In the genomic region with DNA sequence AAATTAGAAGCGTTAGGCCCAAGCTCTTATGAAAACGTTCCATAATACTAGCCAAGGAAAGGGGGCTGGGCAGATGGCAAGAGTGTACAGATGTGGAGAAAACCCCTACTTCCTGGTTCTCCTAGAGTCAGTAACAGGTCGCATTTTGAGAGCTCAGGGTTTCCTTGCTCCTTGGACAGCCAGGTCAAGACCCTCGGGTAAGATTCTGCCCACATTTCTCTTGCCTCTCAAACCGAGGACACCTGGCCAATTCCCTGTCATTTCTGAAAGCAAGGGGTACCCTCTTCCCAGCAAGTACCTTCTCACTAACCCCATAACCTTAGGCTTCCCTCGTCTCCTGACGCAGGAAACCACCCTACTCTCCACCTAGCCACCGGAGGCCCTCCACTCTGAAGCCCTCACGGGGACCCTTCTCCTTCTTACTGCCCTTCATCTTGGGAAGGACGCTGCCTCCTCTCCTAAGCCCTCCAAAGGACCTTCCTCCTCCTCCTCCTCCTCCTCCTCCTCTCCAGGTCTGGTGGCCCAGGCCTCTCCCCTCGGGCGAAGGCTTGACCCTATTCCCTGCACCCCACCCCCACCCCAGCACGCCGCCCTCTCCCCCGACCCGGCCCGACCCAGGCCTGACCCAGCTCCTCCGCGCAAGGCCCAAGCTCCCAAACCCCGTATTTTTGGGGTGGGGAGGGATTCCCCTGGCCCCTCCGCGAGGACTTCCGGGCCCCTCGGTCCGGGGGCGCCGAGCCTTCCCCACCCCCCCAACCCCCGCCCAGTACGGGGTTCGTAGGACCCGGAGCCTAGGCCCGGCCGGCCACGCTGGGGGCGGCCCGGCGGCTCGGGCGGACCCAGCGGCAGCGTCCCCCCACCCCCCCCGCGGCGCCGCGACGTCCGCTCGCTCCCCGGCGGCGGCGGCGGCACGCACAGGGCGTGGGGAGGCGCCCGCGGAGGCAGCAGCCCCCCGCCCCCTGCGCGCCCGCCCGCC, we compare ENCODE assay signal across 9 mouse cellular contexts. TPM values are rescaled to one million over a fixed set of nuclear protein-coding genes. Genes with fewer than 3 reads are reported as not detected.
DNase-seq lines count a peak whose midpoint lies in the region; ATAC-seq and TF ChIP-seq lines count a peak whose summit lies in the region.
"Had no signal": no experiment of that assay in that cellular context is flagged by ENCODE, and none has a peak within 500 bp of the region (broad histone marks: within the 10 kb centered on the region; RNA-seq: fewer than 3 reads in every experiment).

No protein-coding gene starts in this region.

- ATAC-seq in G1E (ENCODE audit: extremely low read depth, insufficient number of reproducible peaks, low FRiP score, poor library complexity, severe bottlenecking) = peak; percentile 8
- peak; percentile 47 for ATAC-seq in common myeloid progenitor, adult 5-6 weeks (replicated peaks; ENCODE audit: low read depth, poor library complexity, severe bottlenecking)
- peak; percentile 54 for ATAC-seq in granulocyte monocyte progenitor cell, adult 5-6 weeks (replicated peaks; ENCODE audit: poor library complexity, severe bottlenecking)
- peak; percentile 81 for ATAC-seq in intestine, postnatal 0 days
- ATAC-seq in lung, embryonic 16.5 days (ENCODE audit: low read depth) = peak; percentile 91

- peak overlapping the region; percentile 84 for H3K4me2 ChIP-seq in intestine, postnatal 0 days (replicated peaks; ENCODE audit: low read depth)
- peak overlapping the region; percentile 88 for H3K4me2 ChIP-seq in lung, embryonic 16.5 days (ENCODE audit: low read depth, low read length)

- peak overlapping the region; percentile 98 for H3K27ac ChIP-seq in intestine, postnatal 0 days (ENCODE audit: low read depth, low read length)
- peak overlapping the region; percentile 96 for H3K27ac ChIP-seq in lung, embryonic 16.5 days (ENCODE audit: low read length)

- WGBS in intestine, postnatal 0 days = under 1% methylated on average over 27 of the region's 64 CpGs
- under 1% methylated on average over 56 of the region's 64 CpGs for WGBS in lung, embryonic 16.5 days

- peak overlapping the region; percentile 97 for H3K9ac ChIP-seq in intestine, postnatal 0 days (ENCODE audit: low read depth, low read length)
- H3K9ac ChIP-seq in lung, embryonic 16.5 days (ENCODE audit: low read length) = peak overlapping the region; percentile 98

- peaks cover 27% of the 10 kb centered on the region for H3K36me3 ChIP-seq in G1E (replicated peaks)
- 0 out of 2 replicates have a peak, but pooled peaks cover 6% of the 10 kb centered on the region for H3K36me3 ChIP-seq in intestine, postnatal 0 days (ENCODE audit: control insufficient read depth, insufficient read depth)
- no peaks in the 10 kb centered on the region for H3K36me3 ChIP-seq in lung, embryonic 16.5 days (ENCODE audit: control insufficient read depth, insufficient read depth, low read length)

- H3K4me3 ChIP-seq in G1E (ENCODE audit: low read depth, low read length) = peak overlapping the region; percentile 75
- H3K4me3 ChIP-seq in intestine, postnatal 0 days (ENCODE audit: low read depth, low read length) = peak overlapping the region; percentile 85
- peak overlapping the region; percentile 91 for H3K4me3 ChIP-seq in lung, embryonic 16.5 days (ENCODE audit: low read length)

- no peak for TF ChIP-seq CTCF in G1E (IDR thresholded peaks at IDR 0.05; ENCODE audit: low read depth, low read length)
- no peak for TF ChIP-seq CTCF in intestine, postnatal 0 days (IDR thresholded peaks at IDR 0.05; ENCODE audit: low read depth)

- peaks cover 58% of the 10 kb centered on the region for H3K4me1 ChIP-seq in G1E (ENCODE audit: insufficient read depth, low read depth, low read length)
- peaks cover 9% of the 10 kb centered on the region; the same call in 1 of the 2 replicates for H3K4me1 ChIP-seq in intestine, postnatal 0 days (replicated peaks; ENCODE audit: control insufficient read depth, insufficient read depth, low read length)
- H3K4me1 ChIP-seq in lung, embryonic 16.5 days (replicated peaks; ENCODE audit: control insufficient read depth, insufficient read depth, low read length) = peaks cover 20% of the 10 kb centered on the region

- DNase-seq in 3T3-L1 (ENCODE audit: low read depth, low spot score) = peak; percentile 55
- DNase-seq in G1E (ENCODE audit: low spot score) = peak; percentile 74
- peak; percentile 29 for DNase-seq in ovary, postnatal 10 days (ENCODE audit: low spot score)
- no peak for DNase-seq in c-Kit-positive CD71-positive TER-119-positive erythroid progenitor cells, embryonic 14.5 days (ENCODE audit: low spot score)

- no peaks in the 10 kb centered on the region for H3K9me3 ChIP-seq in G1E (replicated peaks)
- H3K9me3 ChIP-seq in intestine, postnatal 0 days (ENCODE audit: control insufficient read depth) = no peaks in the 10 kb centered on the region
- H3K9me3 ChIP-seq in lung, embryonic 16.5 days (ENCODE audit: control insufficient read depth, low read length) = no peaks in the 10 kb centered on the region

- H3K27me3 ChIP-seq in G1E (ENCODE audit: insufficient read depth, low read length) = no peaks in the 10 kb centered on the region
- no peaks in the 10 kb centered on the region for H3K27me3 ChIP-seq in intestine, postnatal 0 days (replicated peaks; ENCODE audit: control insufficient read depth, insufficient read depth, low read length)
- H3K27me3 ChIP-seq in lung, embryonic 16.5 days (ENCODE audit: control insufficient read depth, insufficient read depth, low read depth, low read length) = no peaks in the 10 kb centered on the region

RNA-seq across cellular contexts. Expression of a gene that starts 0.7 kb away (rescaled TPM):
- 16.8 and 25.4 TPM in 2 replicates for total RNA-seq in G1E (2014; fragmentation: Nextera tagmentation)
- total RNA-seq in G1E (2017) = 16.1 and 16.5 TPM in 2 replicates
- polyA plus RNA-seq in G1E (2012) = 13.5 and 19.2 TPM in 2 replicates
- total RNA-seq in common myeloid progenitor, adult 5-6 weeks (2017) = 23.2 and 26.9 TPM in 2 replicates
- total RNA-seq in granulocyte monocyte progenitor cell, adult 5-6 weeks (2014; fragmentation: Nextera tagmentation) = 16.8 and 20.9 TPM in 2 replicates
- total RNA-seq in granulocyte monocyte progenitor cell, adult 5-6 weeks (2017) = 15.3 and 18.0 TPM in 2 replicates
- 8.9 and 9.6 TPM in 2 replicates for polyA plus RNA-seq in intestine, postnatal 0 days (2015; fragmentation: Nextera tagmentation; extraction: Ambion mirVana)
- polyA plus RNA-seq in lung, embryonic 16.5 days (2015; fragmentation: Nextera tagmentation; extraction: Ambion mirVana) = 36.2 and 36.7 TPM in 2 replicates

RNA-seq across cellular contexts. Expression of a gene that starts 13.5 kb away (rescaled TPM):
- total RNA-seq in G1E (2014; fragmentation: Nextera tagmentation) (52.8 and 64.5 TPM in 2 replicates), G1E (2017) (48.7 and 63.3 TPM in 2 replicates)
- polyA plus RNA-seq in G1E (2012) = 15.9 and 16.8 TPM in 2 replicates
- 30.2 and 45.8 TPM in 2 replicates for total RNA-seq in common myeloid progenitor, adult 5-6 weeks (2017)
- 23.1 and 25.5 TPM in 2 replicates for total RNA-seq in granulocyte monocyte progenitor cell, adult 5-6 weeks (2014; fragmentation: Nextera tagmentation)
- 47.0 and 48.7 TPM in 2 replicates for total RNA-seq in granulocyte monocyte progenitor cell, adult 5-6 weeks (2017)
- polyA plus RNA-seq in intestine, postnatal 0 days (2015; fragmentation: Nextera tagmentation; extraction: Ambion mirVana) = 43.2 and 47.5 TPM in 2 replicates
- polyA plus RNA-seq in lung, embryonic 16.5 days (2015; fragmentation: Nextera tagmentation; extraction: Ambion mirVana) = 48.5 and 50.3 TPM in 2 replicates

RNA-seq across cellular contexts. Expression of a gene that starts 42.5 kb away (rescaled TPM):
- total RNA-seq in G1E (2014; fragmentation: Nextera tagmentation) (1.4 TPM in 1 of 2 replicates, not detected in the other), G1E (2017) (0.52 TPM in 1 of 2 replicates, not detected in the other)
- 0.95 and 1.0 TPM in 2 replicates for polyA plus RNA-seq in G1E (2012)
- total RNA-seq in common myeloid progenitor, adult 5-6 weeks (2017) = not detected in 2 replicates
- 3.2 TPM in 1 of 2 replicates, not detected in the other for total RNA-seq in granulocyte monocyte progenitor cell, adult 5-6 weeks (2014; fragmentation: Nextera tagmentation)
- not detected in 2 replicates for total RNA-seq in granulocyte monocyte progenitor cell, adult 5-6 weeks (2017)
- 48.2 and 48.3 TPM in 2 replicates for polyA plus RNA-seq in intestine, postnatal 0 days (2015; fragmentation: Nextera tagmentation; extraction: Ambion mirVana)
- polyA plus RNA-seq in lung, embryonic 16.5 days (2015; fragmentation: Nextera tagmentation; extraction: Ambion mirVana) = 2.1 and 2.5 TPM in 2 replicates
- total RNA-seq: hematopoietic stem cell, adult 5-6 weeks had no signal

RNA-seq across cellular contexts. Expression of a gene that starts 48.6 kb away (rescaled TPM):
- total RNA-seq in G1E (2014; fragmentation: Nextera tagmentation) (70.3 and 81.7 TPM in 2 replicates), G1E (2017) (70.8 and 84.3 TPM in 2 replicates)
- 65.2 and 74.7 TPM in 2 replicates for polyA plus RNA-seq in G1E (2012)
- total RNA-seq in common myeloid progenitor, adult 5-6 weeks (2017) = 61.5 and 70.9 TPM in 2 replicates
- total RNA-seq in granulocyte monocyte progenitor cell, adult 5-6 weeks (2014; fragmentation: Nextera tagmentation) = 55.2 and 65.3 TPM in 2 replicates
- total RNA-seq in granulocyte monocyte progenitor cell, adult 5-6 weeks (2017) = 63.6 and 81.8 TPM in 2 replicates
- polyA plus RNA-seq in intestine, postnatal 0 days (2015; fragmentation: Nextera tagmentation; extraction: Ambion mirVana) = 38.3 and 44.9 TPM in 2 replicates
- 87.7 and 97.8 TPM in 2 replicates for polyA plus RNA-seq in lung, embryonic 16.5 days (2015; fragmentation: Nextera tagmentation; extraction: Ambion mirVana)

Comparison
In these comparisons a context has a peak if more than half of its experiments do, and no peak if none do; other contexts are left out.
1. ATAC-seq: peak in every context shown above with its lines; median percentile 91 in lung, embryonic 16.5 days; 81 in intestine, postnatal 0 days; 54 in granulocyte monocyte progenitor cell, adult 5-6 weeks; 47 in common myeloid progenitor, adult 5-6 weeks; 8 in G1E.